Mouse (Mus musculus) urinary bladder, adult 18-20 months (tissue): ENCODE data around the gene Cox17.

Source experiments
- DNase-seq, 2 experiments: peaks; one replicate each; pipeline ENCODE4 v3.0.0; 2022; ENCODE audit warnings: low spot score in 2 of 2, mixed read lengths in 2 of 2

Gene Cox17

GRCm38 (mm10) chr16:38371705-38372296 is 25.0 kb downstream of the Cox17 start:
- DNase-seq, result no peak

- no peak for DNase-seq
These were observed 26.1 kb downstream of the Cox17 start for GRCm38 (mm10) chr16:38372876-38373275.

GRCm38 (mm10) chr16:38373439-38373838 is 26.6 kb downstream of the Cox17 start:
- no peak for DNase-seq

GRCm38 (mm10) chr16:38373941-38374340 is 27.1 kb downstream of the Cox17 start:
- DNase-seq, result no peak

- no peak for DNase-seq
These were observed 27.8 kb downstream of the Cox17 start for GRCm38 (mm10) chr16:38374379-38375140.

- DNase-seq, result no peak
These were observed 28.4 kb downstream of the Cox17 start for GRCm38 (mm10) chr16:38375182-38375581.

GRCm38 (mm10) chr16:38376163-38376840 is 29.5 kb downstream of the Cox17 start:
- no peak for DNase-seq

GRCm38 (mm10) chr16:38376841-38377249 is 30.1 kb downstream of the Cox17 start:
- DNase-seq, result no peak

- DNase-seq, result no peak
These were observed 30.8 kb downstream of the Cox17 start for GRCm38 (mm10) chr16:38377546-38377945.

- no peak for DNase-seq
These were observed 31.8 kb downstream of the Cox17 start for GRCm38 (mm10) chr16:38378591-38378990.

- no peak for DNase-seq
These were observed 32.3 kb downstream of the Cox17 start for GRCm38 (mm10) chr16:38379088-38379487.

- DNase-seq, result no peak
These were observed 32.7 kb downstream of the Cox17 start for GRCm38 (mm10) chr16:38379493-38379892.

GRCm38 (mm10) chr16:38379926-38380325 is 33.1 kb downstream of the Cox17 start:
- no peak for DNase-seq

- no peak for DNase-seq
These were observed 36.9 kb downstream of the Cox17 start for GRCm38 (mm10) chr16:38383683-38384082.

GRCm38 (mm10) chr16:38385184-38385634 is 38.4 kb downstream of the Cox17 start:
- no peak for DNase-seq

- no peak for DNase-seq
These were observed 38.9 kb downstream of the Cox17 start for GRCm38 (mm10) chr16:38385700-38386099.

- DNase-seq, result no peak
These were observed 40.6 kb downstream of the Cox17 start for GRCm38 (mm10) chr16:38387389-38387788.

GRCm38 (mm10) chr16:38388757-38389156 is 42.0 kb downstream of the Cox17 start:
- no peak for DNase-seq

- DNase-seq, result no peak
These were observed 42.6 kb downstream of the Cox17 start for GRCm38 (mm10) chr16:38389284-38389893.

GRCm38 (mm10) chr16:38390322-38390721 is 43.5 kb downstream of the Cox17 start:
- no peak for DNase-seq

GRCm38 (mm10) chr16:38392126-38392894 is 45.5 kb downstream of the Cox17 start:
- peak in 1 of 2 experiments; percentile 32 for DNase-seq
